9 mouse cellular contexts compared by ENCODE assay signal in genomic region chr17:15787036-15787435, GRCm38 (mm10). TPM values are rescaled to one million over a fixed set of nuclear protein-coding genes. Genes with fewer than 3 reads are reported as not detected.
DNase-seq lines count a peak whose midpoint lies in the region; ATAC-seq and TF ChIP-seq lines count a peak whose summit lies in the region.
"Had no signal": no experiment of that assay in that cellular context is flagged by ENCODE, and none has a peak within 500 bp of the region (broad histone marks: within the 10 kb centered on the region; RNA-seq: fewer than 3 reads in every experiment).

No protein-coding gene starts in this region.

- peak; percentile 65; the same call in 1 of the 2 replicates for ATAC-seq in forebrain, embryonic 14.5 days
- no peak for ATAC-seq in forebrain, embryonic 11.5 days (replicated peaks; ENCODE audit: low FRiP score)
- no peak for ATAC-seq in liver, postnatal 0 days
- ATAC-seq in G1E (ENCODE audit: extremely low read depth, insufficient number of reproducible peaks, low FRiP score, poor library complexity, severe bottlenecking) = no peak
- ATAC-seq in stomach, postnatal 0 days (ENCODE audit: low FRiP score, low TSS enrichment) = no peak

- H3K4me3 ChIP-seq in forebrain, embryonic 14.5 days (ENCODE audit: low read depth, low read length) = no peak overlapping the region
- no peak overlapping the region for H3K4me3 ChIP-seq in forebrain, embryonic 11.5 days (ENCODE audit: low read depth, low read length)
- no peak overlapping the region for H3K4me3 ChIP-seq in liver, postnatal 0 days (ENCODE audit: low read depth, low read length)
- H3K4me3 ChIP-seq in G1E (ENCODE audit: low read depth, low read length) = no peak overlapping the region
- H3K4me3 ChIP-seq in stomach, postnatal 0 days (ENCODE audit: low read depth, low read length) = no peak overlapping the region
- H3K4me3 ChIP-seq: hindbrain, embryonic 15.5 days had no signal

- peak; percentile 76 for DNase-seq in forebrain, embryonic 14.5 days (ENCODE audit: low spot score)
- no peak for DNase-seq in forebrain, embryonic 11.5 days (ENCODE audit: low spot score)
- no peak for DNase-seq in liver, postnatal 0 days
- no peak for DNase-seq in liver
- peak; percentile 20 for DNase-seq in G1E (ENCODE audit: low spot score)
- peak; percentile 40 for DNase-seq in embryo, embryonic 9.5 days (ENCODE audit: extremely low spot score)
- no peak for DNase-seq in stomach, postnatal 0 days (ENCODE audit: low spot score)
- DNase-seq in urinary bladder, postnatal 4 days (ENCODE audit: low spot score in 2 of 2) = no peak

- no peaks in the 10 kb centered on the region for H3K27me3 ChIP-seq in forebrain, embryonic 14.5 days (replicated peaks; ENCODE audit: control insufficient read depth, insufficient read depth, low read length)
- no peaks in the 10 kb centered on the region for H3K27me3 ChIP-seq in forebrain, embryonic 11.5 days (ENCODE audit: control insufficient read depth, insufficient read depth, low read length)
- no peaks in the 10 kb centered on the region for H3K27me3 ChIP-seq in liver, postnatal 0 days (ENCODE audit: insufficient read depth, low read length)
- H3K27me3 ChIP-seq in G1E (ENCODE audit: insufficient read depth, low read length) = peaks cover 16% of the 10 kb centered on the region
- H3K27me3 ChIP-seq in stomach, postnatal 0 days (ENCODE audit: control insufficient read depth, insufficient read depth, low read length) = no peaks in the 10 kb centered on the region
- H3K27me3 ChIP-seq: hindbrain, embryonic 15.5 days had no signal

- no peak overlapping the region for H3K9ac ChIP-seq in forebrain, embryonic 14.5 days (ENCODE audit: low read length)
- H3K9ac ChIP-seq in forebrain, embryonic 11.5 days (ENCODE audit: low read length) = no peak overlapping the region
- H3K9ac ChIP-seq in liver, postnatal 0 days (replicated peaks) = no peak overlapping the region
- H3K9ac ChIP-seq in stomach, postnatal 0 days (ENCODE audit: low read length) = no peak overlapping the region
- H3K9ac ChIP-seq: hindbrain, embryonic 15.5 days had no signal

- TF ChIP-seq CTCF in liver, postnatal 0 days (IDR thresholded peaks at IDR 0.05; ENCODE audit: low read depth) = peak; percentile 62
- peak; percentile 16; the same call in 1 of the 2 replicates for TF ChIP-seq CTCF in G1E (IDR thresholded peaks at IDR 0.05; ENCODE audit: low read depth, low read length)
- TF ChIP-seq CTCF in stomach, postnatal 0 days (IDR thresholded peaks at IDR 0.05; ENCODE audit: low read depth) = peak; percentile 74

- H3K4me1 ChIP-seq in forebrain, embryonic 14.5 days (ENCODE audit: control insufficient read depth, insufficient read depth, low read length) = no peaks in the 10 kb centered on the region
- no peaks in the 10 kb centered on the region for H3K4me1 ChIP-seq in forebrain, embryonic 11.5 days (replicated peaks; ENCODE audit: control insufficient read depth, insufficient read depth, low read length)
- no peaks in the 10 kb centered on the region for H3K4me1 ChIP-seq in liver, postnatal 0 days (ENCODE audit: insufficient read depth)
- H3K4me1 ChIP-seq in G1E (ENCODE audit: insufficient read depth, low read depth, low read length) = no peaks in the 10 kb centered on the region
- H3K4me1 ChIP-seq in stomach, postnatal 0 days (replicated peaks; ENCODE audit: control insufficient read depth, insufficient read depth) = no peaks in the 10 kb centered on the region
- H3K4me1 ChIP-seq: hindbrain, embryonic 15.5 days had no signal

- H3K4me2 ChIP-seq in forebrain, embryonic 14.5 days (ENCODE audit: low read length) = no peak overlapping the region
- no peak overlapping the region for H3K4me2 ChIP-seq in forebrain, embryonic 11.5 days (ENCODE audit: low read depth, low read length, severe bottlenecking)
- H3K4me2 ChIP-seq in liver, postnatal 0 days (ENCODE audit: low read depth, low read length) = no peak overlapping the region
- no peak overlapping the region for H3K4me2 ChIP-seq in stomach, postnatal 0 days (replicated peaks; ENCODE audit: low read depth)
- H3K4me2 ChIP-seq: hindbrain, embryonic 15.5 days had no signal

- WGBS in forebrain, embryonic 14.5 days = 27% methylated on average over 3 of the region's 3 CpGs
- 30% methylated on average over 3 of the region's 3 CpGs for WGBS in forebrain, embryonic 11.5 days
- 24% methylated on average over 3 of the region's 3 CpGs for WGBS in liver, postnatal 0 days (ENCODE audit: insufficient replicate concordance)
- 29% methylated on average over 3 of the region's 3 CpGs for WGBS in stomach, postnatal 0 days

- no peaks in the 10 kb centered on the region for H3K36me3 ChIP-seq in forebrain, embryonic 14.5 days (ENCODE audit: control insufficient read depth, insufficient read depth, low read length)
- no peaks in the 10 kb centered on the region for H3K36me3 ChIP-seq in forebrain, embryonic 11.5 days (ENCODE audit: control insufficient read depth, insufficient read depth, low read length)
- no peaks in the 10 kb centered on the region for H3K36me3 ChIP-seq in liver, postnatal 0 days (replicated peaks; ENCODE audit: insufficient read depth, low read length)
- no peaks in the 10 kb centered on the region for H3K36me3 ChIP-seq in G1E (replicated peaks)
- no peaks in the 10 kb centered on the region for H3K36me3 ChIP-seq in stomach, postnatal 0 days (ENCODE audit: control insufficient read depth, insufficient read depth, low read length)
- H3K36me3 ChIP-seq: hindbrain, embryonic 15.5 days had no signal

- no peak for TF ChIP-seq EP300 in liver, postnatal 0 days (IDR thresholded peaks at IDR 0.05; ENCODE audit: low read depth)
- no peak for TF ChIP-seq EP300 in stomach, postnatal 0 days (optimal IDR thresholded peaks at IDR 0.05)

- no peaks in the 10 kb centered on the region for H3K9me3 ChIP-seq in forebrain, embryonic 14.5 days (replicated peaks; ENCODE audit: control insufficient read depth, low read length)
- H3K9me3 ChIP-seq in forebrain, embryonic 11.5 days (ENCODE audit: control insufficient read depth, low read length) = no peaks in the 10 kb centered on the region
- no peaks in the 10 kb centered on the region for H3K9me3 ChIP-seq in liver, postnatal 0 days (ENCODE audit: low read length)
- H3K9me3 ChIP-seq in G1E (replicated peaks) = no peaks in the 10 kb centered on the region
- no peaks in the 10 kb centered on the region for H3K9me3 ChIP-seq in stomach, postnatal 0 days (ENCODE audit: control insufficient read depth, low read length)
- H3K9me3 ChIP-seq: hindbrain, embryonic 15.5 days had no signal

- no peak overlapping the region for H3K27ac ChIP-seq in forebrain, embryonic 14.5 days (ENCODE audit: low read depth, low read length)
- H3K27ac ChIP-seq in forebrain, embryonic 11.5 days (ENCODE audit: low read depth, low read length) = no peak overlapping the region
- H3K27ac ChIP-seq in liver, postnatal 0 days (ENCODE audit: low read depth) = no peak overlapping the region
- no peak overlapping the region for H3K27ac ChIP-seq in stomach, postnatal 0 days (replicated peaks)
- H3K27ac ChIP-seq: hindbrain, embryonic 15.5 days had no signal

RNA-seq across cellular contexts. Expression of gene Rgmb, which starts 43.8 kb away (rescaled TPM):
- 46.5 and 51.1 TPM in 2 replicates for polyA plus RNA-seq in forebrain, embryonic 14.5 days (2014; fragmentation: Nextera tagmentation; extraction: Ambion mirVana)
- polyA plus RNA-seq in forebrain, embryonic 11.5 days (2014; fragmentation: Nextera tagmentation; extraction: Ambion mirVana) = 47.6 and 56.5 TPM in 2 replicates
- polyA plus RNA-seq in liver, postnatal 0 days (2015; fragmentation: Nextera tagmentation; extraction: Ambion mirVana) = 1.3 and 1.6 TPM in 2 replicates
- total RNA-seq in G1E (2014; fragmentation: Nextera tagmentation) = not detected in 2 replicates
- 0.06 and 0.27 TPM in 2 replicates for total RNA-seq in G1E (2017)
- polyA plus RNA-seq in G1E (2012) = not detected in 2 replicates
- 33.0 and 41.1 TPM in 2 replicates for polyA plus RNA-seq in stomach, postnatal 0 days (2015; fragmentation: Nextera tagmentation; extraction: Ambion mirVana)

Comparison
In these comparisons a context has a peak if more than half of its experiments do, and no peak if none do; other contexts are left out.
1. DNase-seq: peak in forebrain, embryonic 14.5 days (single experiment), G1E (single experiment) and embryo, embryonic 9.5 days (single experiment); none in forebrain, embryonic 11.5 days (single experiment), liver, postnatal 0 days (single experiment), liver (single experiment), stomach, postnatal 0 days (single experiment) and urinary bladder, postnatal 4 days (0 of 2).
2. CTCF ChIP-seq: peak in every context shown above with its lines; median percentile 74 in stomach, postnatal 0 days; 62 in liver, postnatal 0 days; 16 in G1E.
3. RNA of gene Rgmb, which starts 43.8 kb away (polyA plus RNA-seq): 47.6 to 56.5 TPM in forebrain, embryonic 11.5 days, 46.5 to 51.1 TPM in forebrain, embryonic 14.5 days and 33.0 to 41.1 TPM in stomach, postnatal 0 days; 1.3 to 1.6 TPM in liver, postnatal 0 days and not detected in G1E; every median in the first group is over 10 times any median in the second.